Mouse (Mus musculus): ENCODE measurements around the gene Hcrtr1.

The Hcrtr1 gene

GRCm38 (mm10) chr4:130167814-130168213 lies 28.7 kb upstream of the Hcrtr1 start:
- DNase-seq = no peak

- no peak for DNase-seq
Observed at GRCm38 (mm10) chr4:130167321-130167720, 28.2 kb upstream of the Hcrtr1 start.

- no peak for DNase-seq
Observed at GRCm38 (mm10) chr4:130166592-130166991, 27.4 kb upstream of the Hcrtr1 start.

- no peak for DNase-seq
Observed at GRCm38 (mm10) chr4:130166061-130166460, 26.9 kb upstream of the Hcrtr1 start.

DNA sequence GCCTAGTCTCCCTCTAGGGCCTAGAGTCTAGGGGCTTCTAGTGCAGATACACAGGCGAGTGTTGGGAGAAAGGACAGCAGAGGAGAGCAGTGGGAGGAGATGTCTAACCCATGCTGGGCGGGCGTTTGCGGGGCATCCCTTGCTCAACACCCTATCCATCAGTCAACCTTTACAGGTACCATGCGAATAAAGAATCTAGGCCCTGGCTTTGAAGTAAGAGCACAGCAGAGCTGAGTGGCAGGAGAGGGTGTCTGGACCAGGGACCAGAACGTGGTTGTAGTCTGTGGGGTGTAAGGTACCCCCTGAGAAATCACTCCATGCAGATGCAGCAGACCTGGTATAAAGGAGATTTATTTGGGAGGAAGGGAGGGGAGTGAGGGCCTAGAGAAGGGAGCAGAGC lies 25.0 kb upstream of the Hcrtr1 start:
- DNase-seq = no peak

DNA sequence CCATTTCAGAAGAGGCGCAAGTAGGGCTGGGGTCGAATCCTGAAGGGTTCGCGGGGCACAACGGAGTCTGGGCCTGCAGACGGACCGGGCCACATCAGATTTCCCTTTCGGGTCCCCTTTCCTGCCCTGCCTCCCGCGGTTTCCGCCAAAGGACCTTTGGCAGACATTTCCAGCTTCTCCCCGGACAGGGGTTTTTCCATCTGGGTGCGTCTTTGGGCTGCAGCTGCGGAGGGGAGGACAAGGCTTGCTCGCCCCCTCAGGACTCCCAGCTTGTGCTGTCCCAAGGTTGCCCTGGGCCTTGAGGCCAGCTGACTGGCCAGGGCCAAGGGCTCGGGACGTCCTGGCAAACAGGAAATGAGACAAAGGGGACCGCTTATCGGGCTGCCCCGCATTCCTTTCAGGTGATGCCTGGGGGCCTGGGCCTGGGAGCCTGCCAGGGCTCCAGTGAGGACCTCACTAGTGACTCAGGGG lies 24.3 kb upstream of the Hcrtr1 start:
- DNase-seq = no peak

GRCm38 (mm10) chr4:130161349-130161748 lies 22.2 kb upstream of the Hcrtr1 start:
- no peak for DNase-seq

GRCm38 (mm10) chr4:130156812-130157371 lies 17.7 kb upstream of the Hcrtr1 start:
- DNase-seq = no peak

- DNase-seq = no peak
Observed at GRCm38 (mm10) chr4:130154250-130154649, 15.1 kb upstream of the Hcrtr1 start.

DNA sequence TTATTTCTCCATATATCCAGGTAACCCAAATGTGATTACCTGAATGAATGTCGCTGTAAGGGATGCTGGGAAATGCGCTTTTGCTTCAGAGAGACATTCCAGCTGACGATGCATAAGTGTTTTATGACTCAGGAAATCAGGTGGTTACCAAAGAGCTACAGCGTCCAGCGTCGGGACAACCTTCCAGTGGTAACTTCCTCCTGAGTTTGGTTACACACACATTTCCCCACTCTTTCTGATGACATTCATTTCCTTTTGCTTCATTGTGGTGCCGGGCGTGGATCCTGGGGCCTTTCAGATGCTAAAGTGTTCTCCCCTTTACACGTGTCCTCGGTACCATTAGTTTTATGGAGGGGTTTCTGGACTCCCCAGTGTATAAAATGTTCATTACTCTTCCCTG lies 9.2 kb upstream of the Hcrtr1 start:
- no peak for DNase-seq

DNA sequence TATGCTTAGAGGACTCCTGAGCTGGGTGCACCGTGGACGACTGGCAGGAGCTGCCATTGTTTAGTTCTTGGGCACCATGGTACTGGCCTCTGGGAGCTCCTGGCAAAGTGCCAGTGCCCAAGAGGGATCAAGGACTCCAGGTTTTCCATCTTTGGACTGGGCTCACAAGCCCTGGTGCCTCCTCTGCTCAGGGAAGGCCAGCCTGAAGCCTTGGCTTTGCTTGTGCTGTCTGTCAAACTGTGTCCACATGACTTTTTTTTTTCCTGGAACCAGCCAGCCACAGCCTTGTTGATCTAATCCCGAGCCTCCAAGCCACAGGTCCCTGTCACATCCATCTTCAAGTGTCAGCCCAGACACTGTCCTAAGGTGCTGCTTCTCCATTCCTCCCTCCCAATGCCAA lies 2.6 kb upstream of the Hcrtr1 start:
- DNase-seq = no peak

DNA sequence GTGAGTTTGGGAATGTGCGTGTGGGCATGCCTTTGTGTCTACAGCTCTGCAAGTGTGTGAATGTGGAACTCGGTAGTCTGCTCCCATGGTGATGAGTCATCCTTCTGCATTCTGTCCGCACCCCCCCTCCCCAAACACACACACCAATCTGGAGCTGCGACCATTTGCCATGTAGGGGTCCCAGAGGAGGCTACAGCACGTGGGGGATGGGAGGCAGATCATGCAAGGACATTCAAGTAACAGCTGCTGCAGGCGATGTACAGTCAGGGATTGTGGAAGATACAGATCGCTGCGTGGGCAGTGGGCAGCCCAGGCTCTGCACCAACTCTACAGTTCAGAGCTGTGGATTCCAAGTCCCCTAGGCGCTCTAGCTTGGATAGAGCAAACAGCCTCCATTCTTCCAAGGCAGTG lies 1.8 kb upstream of the Hcrtr1 start:
- DNase-seq = no peak

DNA sequence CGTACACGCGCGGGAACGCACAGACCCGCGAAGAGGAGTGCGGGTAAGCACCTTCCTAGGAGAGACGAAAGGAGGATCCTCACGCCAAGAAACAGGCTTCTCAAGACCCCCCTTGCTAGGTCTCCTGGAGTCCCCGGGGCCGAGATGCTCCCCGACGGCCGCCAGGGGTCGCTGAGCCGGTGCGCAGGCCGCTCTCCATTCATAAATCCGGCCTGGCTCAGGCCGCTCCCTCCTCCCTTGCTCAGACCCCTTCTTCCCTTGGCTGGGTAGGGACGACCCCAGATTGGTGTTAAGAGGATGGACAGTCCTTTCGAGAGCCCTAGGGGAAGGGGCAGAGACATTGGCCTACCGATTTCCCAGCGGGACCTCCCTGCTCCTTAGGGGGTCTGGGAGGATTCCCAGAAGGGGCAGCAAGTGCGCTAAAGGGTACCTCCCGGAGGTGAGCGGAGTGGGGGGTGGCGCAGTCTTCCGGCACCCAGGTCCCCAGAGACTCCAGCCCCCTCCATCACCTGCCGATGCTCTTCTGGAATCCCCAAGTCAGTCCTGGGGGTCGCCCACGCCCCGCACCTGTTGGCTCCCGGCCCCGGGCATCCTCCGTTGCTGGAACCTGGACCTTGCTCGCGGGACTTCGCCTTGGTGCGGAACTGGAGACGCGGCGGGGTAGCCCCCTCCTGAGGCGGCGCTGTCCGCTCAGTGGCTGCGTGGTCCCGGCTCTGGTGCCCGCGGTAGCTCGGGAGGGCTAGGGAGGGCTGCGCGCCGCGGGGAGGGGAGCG lies 532 bp downstream of the Hcrtr1 start:
- DNase-seq = peak in 1 of 2 experiments; percentile 22

DNA sequence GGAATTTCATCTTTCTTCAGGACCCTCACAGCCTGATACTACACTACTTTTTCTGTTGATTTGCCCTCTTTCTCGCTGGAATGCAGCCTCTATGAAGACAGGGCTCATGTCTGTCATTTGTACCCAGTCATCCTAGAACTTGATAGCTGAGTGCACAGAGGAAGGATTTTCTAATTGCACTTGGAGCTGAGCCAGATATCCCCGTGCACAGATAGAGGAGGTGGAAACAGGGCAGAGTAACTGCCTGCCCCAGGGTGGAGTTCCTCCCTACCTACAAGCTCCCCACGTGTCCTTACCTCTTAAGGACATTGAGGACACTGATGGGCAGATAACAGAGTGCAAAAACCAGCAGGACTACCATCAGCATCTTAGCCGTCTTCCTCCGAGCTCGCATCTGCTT lies 5.8 kb downstream of the Hcrtr1 start:
- no peak for DNase-seq

GRCm38 (mm10) chr4:130131448-130132105 lies 7.6 kb downstream of the Hcrtr1 start:
- no peak for DNase-seq

GRCm38 (mm10) chr4:130130641-130131350 lies 8.4 kb downstream of the Hcrtr1 start:
- DNase-seq = no peak

DNA sequence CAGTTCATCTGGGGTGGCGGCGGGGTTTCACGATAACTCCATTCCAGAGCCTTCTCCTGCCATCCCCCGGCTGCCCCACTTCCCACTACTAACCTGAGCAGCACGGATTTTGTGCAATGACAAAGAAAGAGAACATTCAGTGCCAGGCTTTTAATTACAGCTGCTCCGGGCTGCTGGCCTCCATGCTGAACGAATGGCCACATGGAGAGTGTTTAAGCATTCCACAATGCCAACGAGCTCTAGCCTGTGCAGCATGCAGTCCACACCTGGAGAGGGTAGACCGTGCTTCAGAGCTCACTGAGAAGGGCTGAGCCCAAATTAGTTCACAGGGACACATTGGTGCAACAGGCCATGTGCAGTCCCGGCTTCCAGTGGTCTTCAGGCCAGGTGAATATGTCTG lies 9.1 kb downstream of the Hcrtr1 start:
- DNase-seq = no peak

DNA sequence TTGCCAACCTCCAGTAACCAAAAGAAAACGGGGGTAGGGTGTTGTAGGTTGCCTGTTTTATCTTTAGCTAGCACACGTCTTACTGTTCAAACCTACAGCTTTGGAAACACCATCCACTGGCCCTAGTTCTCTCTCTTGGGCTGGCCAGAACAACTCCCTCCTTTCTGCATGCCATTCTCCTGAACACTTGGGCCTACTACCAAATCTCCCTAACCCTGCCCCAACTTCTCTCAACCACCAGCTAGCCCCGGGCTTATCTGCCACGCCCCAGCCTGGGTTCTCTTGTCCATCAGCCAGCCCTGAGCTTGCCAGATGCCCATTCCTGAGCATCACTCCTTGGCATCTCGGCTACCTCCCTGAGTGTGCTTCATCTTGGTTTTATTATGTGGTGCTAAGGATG lies 10.3 kb downstream of the Hcrtr1 start:
- no peak for DNase-seq

DNA sequence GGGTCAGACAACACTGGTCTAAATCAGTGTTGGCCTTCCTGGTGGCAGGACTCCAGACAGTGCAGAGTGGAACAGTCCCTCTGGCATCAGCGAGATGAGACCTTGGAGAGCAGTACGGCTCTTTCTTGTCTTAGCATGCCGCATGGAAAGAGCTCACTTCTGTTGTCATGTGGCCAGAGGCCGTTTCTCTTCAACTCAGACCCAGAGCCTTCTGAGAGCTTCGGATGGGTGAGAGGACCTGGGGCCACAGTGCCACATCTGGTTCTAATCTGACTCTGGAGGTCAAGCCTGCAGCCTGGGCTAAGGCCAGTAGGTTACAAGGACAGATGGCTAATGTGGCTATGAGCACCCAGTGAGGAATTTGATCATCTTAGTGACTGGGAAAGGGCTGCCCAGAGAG lies 13.2 kb downstream of the Hcrtr1 start:
- DNase-seq = no peak

GRCm38 (mm10) chr4:130125164-130125563 lies 14.0 kb downstream of the Hcrtr1 start:
- no peak for DNase-seq

DNA sequence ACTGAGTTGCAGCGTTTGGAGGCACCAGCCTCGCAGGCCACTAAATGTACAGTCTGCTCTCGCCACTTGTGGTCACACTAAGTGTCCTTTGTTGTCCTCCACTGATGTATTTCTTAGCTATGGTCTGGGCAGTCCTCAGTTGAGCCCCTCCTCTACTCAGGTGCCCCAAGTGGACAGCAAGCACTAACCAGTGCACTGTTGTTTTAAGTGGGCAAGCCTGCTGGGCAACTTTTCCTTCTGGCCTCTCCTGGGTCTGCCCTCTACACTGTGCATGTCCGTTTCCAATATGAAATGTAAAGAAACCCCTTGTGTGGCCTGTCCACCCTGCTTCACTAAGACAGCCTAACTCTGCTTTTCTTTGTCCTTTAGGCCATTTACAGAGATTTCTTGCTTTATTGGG lies 15.0 kb downstream of the Hcrtr1 start:
- DNase-seq = no peak

GRCm38 (mm10) chr4:130123020-130123419 lies 16.1 kb downstream of the Hcrtr1 start:
- no peak for DNase-seq

DNA sequence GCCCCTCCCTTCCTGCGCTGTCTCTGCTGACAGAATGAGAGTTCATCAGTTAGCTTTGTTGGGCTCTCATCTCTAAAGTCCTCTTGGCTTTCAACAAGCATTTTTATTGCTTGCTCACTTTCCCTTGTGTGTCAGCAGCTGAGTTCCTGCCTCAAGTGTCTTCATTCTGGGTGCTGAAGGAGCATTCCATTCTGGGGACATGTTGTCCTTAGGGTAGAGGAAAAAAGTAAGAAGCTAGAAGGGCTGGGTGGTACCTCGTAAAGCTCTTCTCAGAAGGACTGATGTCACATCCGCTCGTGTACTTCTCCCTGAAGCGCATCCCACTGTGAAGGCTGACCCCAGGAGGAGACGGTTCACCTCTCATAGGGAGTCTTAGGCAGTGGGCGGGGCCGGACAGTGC lies 17.6 kb downstream of the Hcrtr1 start:
- no peak for DNase-seq

DNA sequence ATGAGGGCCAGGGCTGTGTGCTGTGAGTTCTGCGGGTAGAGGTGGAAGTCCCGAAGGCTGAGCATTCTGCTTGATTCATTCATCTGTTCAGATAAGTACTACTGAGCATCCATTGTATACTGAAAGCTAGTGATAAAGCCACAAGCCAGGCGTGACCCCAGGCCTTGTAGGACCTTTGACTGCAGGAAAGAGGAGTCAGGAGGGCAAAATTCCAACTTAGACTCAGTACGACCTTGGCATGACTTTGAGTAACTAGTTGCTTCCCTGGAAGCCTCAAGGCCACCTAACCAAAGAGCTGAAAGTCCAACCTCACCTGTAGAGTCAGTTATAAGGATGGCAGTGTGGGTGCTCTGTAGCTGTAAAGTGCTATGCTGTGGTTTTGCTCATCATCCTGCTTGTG lies 18.4 kb downstream of the Hcrtr1 start:
- no peak for DNase-seq

Measured in thymus, adult 18-20 months (tissue).